Mouse (Mus musculus) activated CD4-positive, CD25-positive, alpha-beta regulatory T cell (primary cell): ENCODE measurements around the gene Kctd20. TPM values are rescaled to one million over a fixed set of nuclear protein-coding genes. Genes with fewer than 3 reads are reported as not detected.

ENCODE experiments used
- polyA plus RNA-seq, 2 experiments: library from polyadenylated mRNA; unstranded; fragments of 100-300 nt; shearing (Covaris generic); gene quantifications; one replicate each; pipeline ENCODE4 v1.2.1; 2017

The Kctd20 gene
- 10 to 100 TPM; 59.6 to 83.2 TPM for polyA plus RNA-seq

GRCm38 (mm10) chr17:28951831-28952799 is at the start of gene Kctd20:
TSS of gene Kctd20 (plus strand) at chr17:28951950.

GRCm38 (mm10) chr17:28915060-28915628 is 36.6 kb upstream of the Kctd20 start, which contains the start of gene 4930539E08Rik:
TSS of gene 4930539E08Rik (minus strand) at chr17:28915324.

GRCm38 (mm10) chr17:28943740-28944139 is 8.0 kb upstream of the Kctd20 start, which contains the start of gene Pxt1:
TSS of gene Pxt1 (minus strand) at chr17:28943840.

GRCm38 (mm10) chr17:29007641-29008325 is 56.0 kb downstream of the Kctd20 start, which contains the start of gene Stk38:
TSS of gene Stk38 (minus strand) at chr17:29007995.

Other genes starting within 250 kb of the Kctd20 start
- 1 to 10 TPM; 4.8 to 8.9 TPM for gene AC170998.1, start 225.9 kb upstream of the Kctd20 start, polyA plus RNA-seq
- gene Mapk13, start 182.7 kb upstream of the Kctd20 start, polyA plus RNA-seq: 1 to 10 TPM in 1 of 2 experiments, not detected in 1; 1.7 TPM
- gene Brpf3, start 150.9 kb upstream of the Kctd20 start, polyA plus RNA-seq: 10 to 100 TPM in 1 of 2 experiments, 1 to 10 TPM in 1; 9.6 to 10.1 TPM
- under 1 TPM in 1 of 2 experiments, not detected in 1; 0.05 TPM for gene Pnpla1, start 93.5 kb upstream of the Kctd20 start, polyA plus RNA-seq
- 1 to 10 TPM in 1 of 2 experiments, under 1 TPM in 1; 0.80 to 1.8 TPM for gene 4930539E08Rik, start 36.6 kb upstream of the Kctd20 start, polyA plus RNA-seq
- not detected for gene Pxt1, start 8.1 kb upstream of the Kctd20 start, polyA plus RNA-seq
- 100 to 1,000 TPM; 253 to 316 TPM for gene Stk38, start 56.0 kb downstream of the Kctd20 start, polyA plus RNA-seq
- 100 to 1,000 TPM; 435 to 483 TPM for gene Srsf3, start 80.7 kb downstream of the Kctd20 start, polyA plus RNA-seq
- gene Cdkn1a, start 139.0 kb downstream of the Kctd20 start, polyA plus RNA-seq: 10 to 100 TPM in 1 of 2 experiments, 1 to 10 TPM in 1; 7.9 to 10.7 TPM
- under 1 TPM; 0.18 to 0.69 TPM for gene Rab44, start 162.2 kb downstream of the Kctd20 start, polyA plus RNA-seq